Mouse (Mus musculus): ENCODE data around the gene Ppm1m.

- TF ChIP-seq EP300 (IDR thresholded peaks at IDR 0.05; ENCODE audit: low read depth) (no peak), CTCF (IDR thresholded peaks at IDR 0.05; ENCODE audit: low read depth) (no peak)
These were observed 33.4 kb upstream of the Ppm1m start for GRCm38 (mm10) chr9:106232956-106233355.

Data from liver, postnatal 0 days (tissue).